Mouse (Mus musculus) heart, postnatal 4 days (tissue): ENCODE data around the gene Unc93a. TPM values are rescaled to one million over a fixed set of nuclear protein-coding genes. Genes with fewer than 3 reads are reported as not detected.
"Not testable (repeated sequence)": the region's sequence is repeated elsewhere in the genome, so short reads cannot be mapped to it uniquely, and the experiment has no call there.

Source experiments
- DNase-seq: peaks from one replicate; pipeline ENCODE4 v3.0.0; 2021
- total RNA-seq, 2 experiments: library from RNA; stranded (reverse); gene quantifications; 2 replicates each; pipeline ENCODE4 v1.2.3; 2021

The Unc93a gene
- total RNA-seq, result not detected

GRCm38 (mm10) chr17:13131710-13132109 lies at the start of gene Unc93a:
Gene Unc93a (minus strand): TSS chr17:13131810.
- not testable (repeated sequence) for DNase-seq

DNA sequence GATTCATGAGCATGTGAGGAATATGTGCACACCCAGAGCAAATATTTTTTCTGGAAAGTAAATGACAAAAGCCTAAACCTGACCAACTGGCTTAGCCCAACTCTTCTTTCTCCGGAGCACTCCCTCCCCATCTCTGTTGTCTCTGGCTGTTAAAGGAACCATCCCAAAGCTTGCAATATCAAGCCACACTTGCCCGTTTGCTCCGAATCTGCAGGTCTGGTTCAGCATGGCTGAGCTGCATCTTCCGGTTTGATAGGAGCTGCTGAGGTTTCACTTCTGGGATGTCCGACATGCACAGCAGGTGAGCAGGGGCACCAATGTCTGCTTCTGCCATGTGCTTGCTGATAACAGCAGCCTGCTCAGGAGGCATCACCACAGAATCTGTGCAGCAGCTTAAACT lies 48.9 kb upstream of the Unc93a start:
- DNase-seq, result not testable (repeated sequence)

DNA sequence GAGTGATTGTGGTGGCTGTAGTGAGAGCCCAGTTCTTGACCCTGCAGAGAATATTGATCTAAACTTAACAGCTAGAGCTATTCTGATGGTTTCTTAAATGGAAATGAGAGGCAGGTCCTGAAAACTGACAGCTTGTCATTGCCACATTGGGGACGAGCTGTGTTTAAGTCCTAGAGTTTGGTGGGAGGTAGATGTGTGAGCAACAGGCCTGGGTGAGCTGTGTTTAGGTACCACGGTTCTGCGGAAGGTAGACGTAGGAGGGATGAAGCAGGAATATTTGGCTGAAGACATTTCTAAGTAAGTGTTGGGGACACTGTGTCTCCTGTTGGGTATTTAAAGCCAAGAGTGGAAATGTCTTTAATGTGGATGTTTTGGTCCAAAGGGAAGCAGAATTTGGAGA lies 47.4 kb upstream of the Unc93a start:
- not testable (repeated sequence) for DNase-seq

DNA sequence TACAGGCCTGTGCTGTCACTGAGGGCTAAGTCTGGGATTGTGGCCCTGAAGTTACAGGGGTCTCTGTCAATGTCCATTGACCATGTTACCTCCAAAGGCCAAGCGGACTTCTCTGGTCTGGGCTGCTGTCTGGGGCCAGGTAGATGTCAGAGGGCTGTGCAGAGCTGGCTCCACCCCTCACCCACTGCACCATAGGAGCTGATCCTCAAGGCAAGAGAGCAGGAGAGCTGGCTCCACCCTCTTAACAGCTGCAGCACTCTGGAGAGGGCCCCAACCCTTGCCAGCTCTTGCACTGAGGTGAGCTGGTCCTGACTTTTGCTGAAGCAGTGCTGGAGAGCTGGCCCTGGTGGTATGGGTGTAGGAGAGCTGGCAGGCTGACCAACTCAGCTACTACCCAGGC lies 46.2 kb upstream of the Unc93a start:
- not testable (repeated sequence) for DNase-seq

- DNase-seq, result not testable (repeated sequence)
Measured at GRCm38 (mm10) chr17:13175609-13176008, 44.0 kb upstream of the Unc93a start.

DNA sequence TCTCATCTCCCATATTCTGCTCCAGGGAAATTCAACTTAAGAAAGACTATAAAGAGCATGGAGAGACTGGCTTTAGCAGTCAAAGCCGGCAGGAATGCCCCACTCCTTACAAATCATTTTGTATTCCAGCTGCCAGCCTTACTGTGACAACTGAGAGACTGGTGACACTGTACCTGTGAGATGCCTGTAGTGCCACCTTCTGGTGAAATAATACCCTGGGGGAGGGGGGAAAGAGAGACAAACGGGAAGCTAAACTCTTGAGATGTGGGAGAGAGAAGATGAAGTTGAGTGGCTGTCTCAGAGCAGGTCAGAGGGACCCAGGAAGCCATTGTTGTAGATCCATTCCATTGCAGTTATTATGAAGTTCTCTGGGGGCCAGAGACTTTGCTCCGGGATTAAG lies 42.4 kb upstream of the Unc93a start:
- DNase-seq, result not testable (repeated sequence)

DNA sequence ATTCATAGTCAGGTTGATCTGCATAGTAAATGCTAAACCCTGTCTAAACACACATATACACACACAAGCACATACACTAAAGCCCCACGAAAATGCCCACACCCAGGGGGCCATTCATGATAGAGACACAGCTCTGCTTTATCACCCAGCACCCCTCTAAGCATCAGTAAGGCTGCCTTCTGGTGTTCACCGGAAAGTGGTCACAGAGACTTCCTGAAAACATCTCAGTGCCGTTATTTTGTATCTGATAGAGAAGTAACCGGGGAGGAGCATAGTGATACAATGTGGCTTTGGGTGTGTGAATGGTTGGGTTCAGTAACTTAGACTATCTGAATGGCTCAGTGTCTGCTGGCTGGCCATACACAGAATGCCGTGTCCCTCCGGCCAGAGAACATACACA lies 42.0 kb upstream of the Unc93a start:
- DNase-seq, result not testable (repeated sequence)

GRCm38 (mm10) chr17:13146128-13146527 lies 14.5 kb upstream of the Unc93a start:
- not testable (repeated sequence) for DNase-seq

DNA sequence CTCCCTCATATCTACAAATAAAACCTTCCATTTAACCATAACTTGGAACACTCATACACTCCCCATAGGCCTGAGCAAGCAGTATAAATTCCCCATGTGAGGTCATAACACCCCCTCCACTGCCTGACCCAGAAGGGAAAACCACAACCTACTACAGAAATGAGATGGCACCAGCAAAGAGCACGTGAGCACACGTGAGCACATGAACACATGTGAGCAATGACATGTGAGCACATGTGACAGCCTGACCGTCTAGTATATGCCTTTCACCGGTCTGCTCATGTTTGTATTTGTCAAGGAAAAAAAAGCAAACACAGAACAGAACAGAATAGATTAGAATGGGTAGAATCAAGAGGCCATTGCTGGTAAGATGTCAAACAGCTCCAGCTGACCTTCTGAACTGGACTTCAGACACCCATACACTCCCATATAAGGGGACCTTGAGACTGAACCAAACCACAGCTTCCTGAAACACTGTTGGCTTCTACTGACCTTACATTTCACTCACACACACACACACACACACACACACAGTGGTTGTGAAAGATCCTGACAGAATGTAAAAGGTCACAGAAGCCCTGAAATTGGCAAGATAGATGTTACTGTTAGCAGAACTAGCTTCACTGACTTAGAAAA lies 13.1 kb upstream of the Unc93a start:
- not testable (repeated sequence) for DNase-seq

DNA sequence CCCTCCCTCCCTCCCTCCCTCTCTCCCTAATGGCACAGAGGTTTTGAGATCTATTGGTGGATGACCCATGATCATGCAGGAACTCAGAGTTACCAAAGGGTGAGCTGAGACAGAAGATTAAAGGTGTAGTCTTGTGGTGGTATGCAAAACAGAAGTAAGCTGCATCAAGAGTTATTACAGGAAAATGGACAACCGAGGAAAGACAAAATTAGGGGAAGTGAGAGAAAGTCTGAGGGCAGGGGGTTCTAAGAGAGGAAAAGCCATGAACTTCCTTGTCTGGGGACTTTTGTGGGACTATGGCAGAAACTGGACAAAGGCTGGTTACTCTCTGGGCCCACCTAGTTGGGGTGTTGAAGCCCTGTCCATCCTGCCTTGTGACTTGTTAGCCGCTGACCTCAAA lies 11.1 kb upstream of the Unc93a start:
- not testable (repeated sequence) for DNase-seq

DNA sequence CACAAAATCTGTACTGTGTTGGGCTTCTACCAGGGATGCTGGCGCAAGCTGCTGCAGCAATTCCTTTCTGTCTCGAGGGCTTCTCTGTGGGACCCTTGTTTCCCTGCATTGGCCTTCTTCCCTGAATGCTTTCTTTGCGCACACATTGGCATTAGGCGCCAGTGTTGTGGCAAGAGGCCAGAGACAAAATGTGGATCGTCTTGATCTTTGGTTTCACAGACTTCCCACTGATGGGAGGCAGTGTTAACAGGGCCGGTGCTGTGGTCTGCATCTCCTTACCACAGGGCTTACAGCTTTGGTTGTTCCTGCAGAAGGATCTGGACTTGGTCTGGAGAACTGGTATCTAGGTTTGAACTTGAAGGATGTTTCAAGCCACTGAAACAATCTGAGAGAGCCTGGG lies 3.7 kb upstream of the Unc93a start:
- not testable (repeated sequence) for DNase-seq

- DNase-seq, result not testable (repeated sequence)
Measured at GRCm38 (mm10) chr17:13132352-13132751, 742 bp upstream of the Unc93a start.

- not testable (repeated sequence) for DNase-seq
Measured at GRCm38 (mm10) chr17:13129737-13130465, 1.7 kb downstream of the Unc93a start.

- DNase-seq, result not testable (repeated sequence)
Measured at GRCm38 (mm10) chr17:13129324-13129723, 2.3 kb downstream of the Unc93a start.

- not testable (repeated sequence) for DNase-seq
Measured at GRCm38 (mm10) chr17:13124241-13124640, 7.4 kb downstream of the Unc93a start.

- not testable (repeated sequence) for DNase-seq
Measured at GRCm38 (mm10) chr17:13123308-13124038, 8.1 kb downstream of the Unc93a start.

DNA sequence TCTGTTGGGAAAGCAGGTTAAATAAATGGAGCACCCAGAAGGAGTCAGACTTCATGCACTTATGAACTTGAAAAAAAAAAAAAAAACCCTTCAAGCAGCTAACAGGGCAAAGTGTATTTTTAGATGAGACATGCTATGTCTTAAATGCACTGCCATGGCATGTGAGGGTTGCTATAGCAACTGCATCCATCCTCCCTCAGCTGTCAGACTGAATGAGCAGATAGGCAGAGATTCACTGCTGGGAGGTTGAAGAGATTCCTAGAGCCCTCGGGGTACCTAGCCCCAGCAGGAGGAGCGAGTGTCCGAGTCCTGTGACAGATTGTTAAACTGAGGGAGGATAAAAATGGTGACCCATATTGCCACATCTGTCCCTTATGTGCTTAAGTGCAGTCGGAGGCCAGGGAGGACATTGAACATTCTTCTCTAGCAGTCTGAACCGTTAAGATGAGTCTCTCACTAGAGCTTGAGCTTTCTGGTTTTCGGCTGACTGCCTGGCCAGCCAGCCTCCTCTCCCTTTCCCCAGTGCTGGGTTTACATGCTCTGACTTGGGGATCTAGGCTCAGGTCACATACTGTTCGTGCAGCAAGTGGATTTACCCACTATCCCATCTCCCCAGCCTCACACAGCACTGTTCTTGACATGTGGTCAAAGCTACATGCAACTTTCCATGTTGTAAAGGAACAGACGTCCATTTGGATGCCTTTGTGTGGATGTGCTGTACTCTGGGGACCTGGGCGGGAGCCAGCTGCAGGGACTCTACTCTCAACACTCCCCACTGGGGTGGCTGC lies 18.9 kb downstream of the Unc93a start:
- not testable (repeated sequence) for DNase-seq

GRCm38 (mm10) chr17:13106563-13106962 lies 25.0 kb downstream of the Unc93a start:
- peak; percentile 89 for DNase-seq

- not testable (repeated sequence) for DNase-seq
Measured at GRCm38 (mm10) chr17:13092960-13093359, 38.6 kb downstream of the Unc93a start.

- not testable (repeated sequence) for DNase-seq
Measured at GRCm38 (mm10) chr17:13092100-13092764, 39.4 kb downstream of the Unc93a start.

- not testable (repeated sequence) for DNase-seq
Measured at GRCm38 (mm10) chr17:13091510-13091909, 40.1 kb downstream of the Unc93a start.

GRCm38 (mm10) chr17:13069227-13069626 lies 62.4 kb downstream of the Unc93a start:
- not testable (repeated sequence) for DNase-seq
